Mouse (Mus musculus) CH12F3 (cell line): ENCODE data around the gene Kcnc1.

Experiments
- in situ Hi-C: fragments of 300-500 bp; cut with MboI; formaldehyde crosslinking; loops from 2 replicates; pipeline ENCODE4 v1.14.3; 2020; ENCODE audit warnings: low sequenced_read_pairs

The Kcnc1 gene

DNA sequence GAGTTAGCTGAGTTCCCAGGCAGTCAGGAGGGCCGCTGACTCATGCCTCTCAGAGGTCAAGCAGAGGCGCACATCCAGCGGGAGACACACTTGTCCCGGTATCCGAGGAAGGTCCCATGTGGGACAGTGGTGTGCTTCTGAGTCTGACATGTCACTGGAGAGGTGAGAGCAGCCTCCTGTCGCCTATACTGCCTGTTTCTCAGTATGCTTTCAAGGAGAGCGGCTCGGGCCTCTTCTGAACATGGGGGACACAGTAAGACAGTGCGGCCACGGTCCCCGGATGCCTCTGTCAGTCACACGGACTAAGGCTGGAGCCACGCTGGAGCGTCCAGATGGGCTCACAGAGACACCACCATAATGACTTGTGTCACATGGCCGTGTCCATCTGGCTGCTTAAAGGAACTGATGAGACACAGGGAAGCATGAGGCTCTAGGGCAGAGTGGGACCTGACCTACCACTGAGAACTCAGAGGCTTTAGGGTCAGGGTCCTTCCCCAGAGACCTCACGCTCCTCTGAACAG, 21.9 kb downstream of the Kcnc1 start:
- in situ Hi-C loops, result no loop called here

DNA sequence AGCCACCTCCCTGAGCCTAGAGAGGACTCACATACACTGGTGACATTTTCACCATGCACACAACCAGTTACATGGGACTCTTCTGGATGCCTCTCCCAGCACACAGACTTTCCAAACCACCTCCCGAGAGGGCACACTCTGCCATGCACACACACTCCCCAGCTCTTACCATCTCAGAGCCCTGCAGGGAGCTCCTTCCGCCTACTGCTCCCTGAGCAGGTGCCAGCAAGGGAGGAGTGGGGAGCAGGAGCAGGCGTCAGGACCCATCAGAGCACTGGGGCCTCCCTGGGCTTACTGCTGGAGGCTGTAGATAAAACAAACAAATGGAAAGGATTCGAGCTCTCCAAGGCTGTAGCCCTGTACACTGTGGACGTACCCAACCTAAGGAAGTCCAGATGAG, 25.2 kb downstream of the Kcnc1 start:
- in situ Hi-C loops, result no loop called here

DNA sequence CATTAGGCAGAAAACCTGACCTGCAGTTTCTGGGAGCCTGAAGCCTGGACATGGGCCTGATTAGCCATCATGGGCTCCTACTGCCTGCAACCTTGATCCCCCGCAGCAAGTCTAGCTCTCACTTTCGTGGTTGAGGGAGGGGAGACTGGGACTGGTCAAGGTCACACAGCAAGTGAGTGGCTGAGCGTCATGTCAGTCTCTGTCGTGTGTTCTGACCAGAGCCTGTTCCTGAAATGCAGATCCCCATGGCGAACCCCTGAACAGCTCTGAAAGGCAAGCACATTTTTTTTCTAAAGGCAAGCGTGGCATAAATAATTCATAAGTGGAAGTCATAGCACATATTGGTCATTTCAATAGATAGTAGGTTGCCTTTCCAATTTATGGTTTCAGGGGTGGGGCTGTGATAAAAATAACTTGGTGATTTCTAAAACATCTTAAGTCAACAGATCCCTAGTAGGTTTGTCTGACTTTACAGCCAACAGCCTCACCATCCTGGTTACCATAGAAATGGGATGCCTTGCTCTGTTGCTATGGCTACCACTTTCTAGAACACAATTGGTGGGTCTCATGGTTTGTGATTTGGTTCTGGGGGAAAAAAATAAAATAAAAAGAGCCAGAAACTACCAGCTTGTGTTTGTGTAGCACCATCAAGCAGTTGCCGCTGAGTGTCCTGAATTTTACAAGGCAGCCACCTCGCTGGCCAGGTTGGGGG, 25.9 kb downstream of the Kcnc1 start:
- in situ Hi-C loops, result no loop called here

DNA sequence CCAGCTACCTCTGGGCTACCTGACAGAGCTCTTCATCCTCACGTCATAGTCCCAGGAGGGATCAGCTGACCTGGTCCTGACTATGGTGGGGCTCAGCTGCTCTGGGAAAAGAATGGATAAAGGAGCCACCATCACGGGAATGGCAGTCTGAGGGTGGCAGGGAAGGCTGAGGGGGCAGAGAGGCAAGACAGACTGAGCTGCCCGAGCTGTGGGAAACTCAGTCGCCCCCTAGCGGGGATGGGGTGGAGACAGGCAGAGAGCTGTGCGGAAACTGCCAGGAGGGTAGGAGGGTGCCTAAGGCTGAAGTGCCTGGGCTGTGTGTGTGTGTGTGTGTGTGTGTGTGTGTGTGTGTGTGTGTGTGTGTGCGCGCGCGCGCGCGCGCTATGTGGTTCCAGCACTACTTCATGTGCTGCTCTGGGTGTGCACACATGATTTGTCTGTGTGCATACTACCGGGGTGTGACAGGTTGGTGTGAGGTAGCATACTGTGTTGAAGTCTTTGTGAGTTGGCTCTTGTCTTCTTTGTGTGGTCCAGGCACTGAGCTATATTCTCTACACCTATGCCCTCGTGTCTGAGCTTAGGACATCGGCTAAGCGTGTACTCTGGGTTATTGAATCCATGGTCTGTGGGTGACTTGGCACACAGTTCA, 26.6 kb downstream of the Kcnc1 start:
- in situ Hi-C loops, result no loop called here

DNA sequence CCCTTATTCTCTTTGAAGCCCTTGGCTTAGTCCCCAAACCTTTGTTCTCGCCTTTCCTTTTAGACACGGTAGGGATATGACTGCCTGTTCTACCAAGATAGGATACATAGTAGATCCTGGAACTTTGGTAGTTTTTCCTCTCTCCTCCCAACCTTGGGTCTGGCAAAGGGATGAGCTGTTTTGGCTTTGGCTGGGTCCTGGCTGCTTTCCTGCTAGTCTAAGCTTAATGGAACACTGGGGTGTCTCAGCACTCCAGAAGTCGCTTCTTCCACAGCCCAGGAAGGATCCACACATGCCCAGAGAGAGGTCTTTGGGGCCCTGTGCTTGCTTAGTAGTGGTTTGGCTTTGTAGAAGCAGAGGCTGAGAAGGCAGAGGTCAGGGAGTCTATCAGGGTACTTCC, 27.7 kb downstream of the Kcnc1 start:
- in situ Hi-C loops, result no loop called here

DNA sequence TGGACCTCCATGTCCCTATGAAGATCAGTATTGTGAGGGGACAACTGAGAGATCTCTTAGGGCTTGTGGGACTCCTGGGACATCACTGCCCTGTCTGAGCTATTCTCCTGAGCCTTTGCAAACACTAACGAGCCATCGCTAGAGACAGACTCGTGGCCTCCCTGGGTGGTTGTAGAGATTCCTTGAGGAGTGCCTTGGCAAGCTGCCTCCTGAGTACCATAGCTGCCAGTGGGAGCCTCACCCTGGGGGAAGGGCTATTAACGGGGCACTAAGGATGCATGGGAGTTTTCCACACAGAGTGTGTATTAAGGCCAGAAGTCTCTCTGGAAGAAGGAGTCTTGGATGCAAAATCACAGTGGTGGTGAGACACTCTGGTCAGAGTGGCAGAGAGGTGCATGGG, 28.7 kb downstream of the Kcnc1 start:
- in situ Hi-C loops, result no loop called here

DNA sequence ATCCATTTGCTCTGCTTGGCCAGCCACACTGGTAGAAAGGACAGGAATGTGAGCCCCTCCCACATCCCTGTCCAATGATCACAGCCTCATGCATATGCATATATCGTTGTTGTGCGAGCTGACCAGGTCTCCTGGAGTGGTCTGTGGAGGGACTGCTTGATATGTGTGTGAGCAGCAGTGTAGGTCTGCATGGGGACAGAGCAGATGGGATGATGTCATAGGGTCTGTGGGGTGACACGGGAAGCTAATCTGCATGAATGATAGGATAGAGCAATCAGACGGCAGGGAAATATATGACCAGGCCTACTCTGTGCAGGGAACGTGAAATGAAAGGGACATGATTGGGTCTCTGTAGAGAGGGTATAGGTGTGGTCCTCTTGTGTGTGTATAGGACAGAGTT, 37.6 kb downstream of the Kcnc1 start:
- in situ Hi-C loops, result no loop called here

DNA sequence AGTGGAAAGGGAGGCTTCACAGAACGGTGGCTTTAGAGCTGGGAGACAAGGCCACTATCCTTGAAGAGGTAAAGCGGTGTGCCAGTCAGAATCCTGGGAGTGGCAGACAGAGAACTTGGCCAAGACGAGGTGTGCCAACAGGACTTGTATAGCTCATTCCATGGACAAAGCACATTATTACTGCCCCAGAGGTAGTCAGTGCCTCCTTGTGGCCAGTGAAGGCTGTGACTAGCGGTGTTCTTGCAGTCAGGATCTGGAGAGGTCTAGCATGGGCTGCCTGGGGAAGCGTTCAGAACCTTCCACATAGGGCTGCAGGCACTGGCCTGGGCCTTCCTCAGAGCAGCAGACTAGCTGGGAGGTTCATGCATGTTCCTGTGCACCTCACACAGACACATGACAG, 39.5 kb downstream of the Kcnc1 start:
- in situ Hi-C loops, result no loop called here

DNA sequence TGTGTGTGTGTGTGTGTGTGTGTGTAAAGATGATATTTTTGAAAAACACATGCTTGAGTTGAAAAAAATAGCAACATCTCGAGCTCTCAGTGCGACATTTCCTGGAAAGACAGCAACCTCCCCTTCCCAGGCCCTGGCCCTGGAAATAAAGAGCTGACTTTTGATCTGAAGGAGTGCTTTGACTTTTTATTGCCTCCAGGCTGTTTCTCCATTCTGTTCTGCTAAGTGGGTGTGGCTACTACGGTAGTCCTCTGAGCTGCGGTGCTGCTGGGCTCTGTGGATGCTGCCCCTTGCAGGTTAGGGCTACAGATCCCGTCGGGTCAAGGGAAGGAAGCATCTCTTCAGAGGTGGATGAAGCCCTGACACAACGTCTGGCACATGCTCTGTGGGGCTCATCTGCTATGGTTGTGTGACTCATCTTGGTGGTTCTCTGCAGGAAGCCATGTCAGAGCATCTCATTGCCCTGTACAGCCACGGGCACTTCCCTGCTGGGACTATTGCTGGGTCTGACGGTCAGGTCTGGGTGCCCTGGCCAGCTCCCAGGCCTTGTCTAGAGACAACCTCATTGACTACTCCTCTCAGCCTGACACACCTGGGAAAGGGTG, 42.3 kb downstream of the Kcnc1 start:
- in situ Hi-C loops, result no loop called here

DNA sequence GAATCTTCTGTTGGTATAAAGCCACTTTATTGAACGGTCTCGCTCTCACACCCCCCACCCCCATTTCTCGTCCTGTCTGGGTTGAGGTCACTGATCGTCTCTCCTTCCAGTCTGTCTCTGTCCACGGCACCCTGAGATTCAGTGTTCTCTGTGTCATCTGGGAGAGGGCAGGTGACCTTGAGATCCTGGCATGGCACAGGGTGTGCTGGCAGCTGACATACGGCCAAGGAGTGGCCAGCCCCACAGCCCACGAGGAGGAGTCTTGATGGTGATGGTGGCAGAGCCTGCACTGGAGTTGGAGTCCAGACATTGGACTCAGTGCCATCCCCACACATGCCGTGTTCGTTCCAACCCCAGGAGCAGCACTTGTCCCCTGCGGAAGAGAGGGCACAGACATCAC, 46.9 kb downstream of the Kcnc1 start:
- in situ Hi-C loops, result no loop called here

DNA sequence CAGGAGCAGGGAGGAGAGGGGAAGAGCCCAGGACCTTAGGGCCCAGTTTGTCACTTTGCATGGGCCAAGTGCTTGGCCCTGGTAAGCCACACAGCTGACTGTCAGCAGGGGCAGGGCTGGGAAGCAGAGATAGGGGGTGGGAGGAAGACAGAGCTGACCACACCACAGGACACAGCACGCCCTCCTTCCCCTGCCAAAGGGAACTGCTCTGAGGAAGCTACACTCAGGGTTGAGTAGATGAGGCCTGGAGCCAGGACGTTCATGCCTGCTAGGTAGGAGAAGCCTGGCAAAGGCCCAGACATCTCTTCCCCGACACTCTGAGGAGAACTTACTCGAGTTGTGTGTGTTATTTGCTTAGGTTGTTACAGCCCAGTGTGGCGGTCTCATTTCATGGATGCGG, 49.6 kb downstream of the Kcnc1 start:
- in situ Hi-C loops, result no loop called here

DNA sequence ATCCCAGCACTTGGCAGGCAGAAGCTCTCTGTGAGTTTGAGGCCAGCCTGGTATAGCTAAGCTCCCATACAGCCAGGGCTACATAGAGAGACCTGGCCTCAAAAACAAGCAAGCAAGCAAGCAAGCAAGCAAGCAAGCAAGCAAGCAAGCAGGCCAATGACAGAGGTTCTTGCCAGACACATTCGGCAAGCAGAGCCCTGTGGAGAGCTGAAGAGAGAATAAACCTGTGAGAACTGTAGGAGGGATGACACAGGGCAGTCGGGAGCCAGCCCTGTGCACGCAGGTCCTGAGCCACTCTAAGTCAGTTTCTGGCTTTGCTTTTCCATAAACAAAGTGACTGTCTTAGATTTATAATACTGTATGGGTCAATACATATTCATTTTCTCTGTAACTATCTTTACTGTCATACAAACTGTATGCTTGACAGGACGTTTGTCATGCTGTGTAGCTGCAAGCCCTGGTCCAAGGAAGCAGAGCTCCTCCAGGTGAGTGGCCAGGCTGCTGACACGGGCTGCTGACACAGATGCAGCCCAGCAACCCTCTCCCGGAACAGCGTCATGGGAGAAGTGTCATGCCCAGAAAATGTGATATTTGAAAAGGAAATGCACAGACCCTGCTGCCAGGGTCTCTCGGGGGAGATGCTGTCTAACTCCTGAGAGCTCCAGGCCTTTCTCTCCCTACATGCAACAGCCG, 51.3 kb downstream of the Kcnc1 start:
- in situ Hi-C loops, result no loop called here

DNA sequence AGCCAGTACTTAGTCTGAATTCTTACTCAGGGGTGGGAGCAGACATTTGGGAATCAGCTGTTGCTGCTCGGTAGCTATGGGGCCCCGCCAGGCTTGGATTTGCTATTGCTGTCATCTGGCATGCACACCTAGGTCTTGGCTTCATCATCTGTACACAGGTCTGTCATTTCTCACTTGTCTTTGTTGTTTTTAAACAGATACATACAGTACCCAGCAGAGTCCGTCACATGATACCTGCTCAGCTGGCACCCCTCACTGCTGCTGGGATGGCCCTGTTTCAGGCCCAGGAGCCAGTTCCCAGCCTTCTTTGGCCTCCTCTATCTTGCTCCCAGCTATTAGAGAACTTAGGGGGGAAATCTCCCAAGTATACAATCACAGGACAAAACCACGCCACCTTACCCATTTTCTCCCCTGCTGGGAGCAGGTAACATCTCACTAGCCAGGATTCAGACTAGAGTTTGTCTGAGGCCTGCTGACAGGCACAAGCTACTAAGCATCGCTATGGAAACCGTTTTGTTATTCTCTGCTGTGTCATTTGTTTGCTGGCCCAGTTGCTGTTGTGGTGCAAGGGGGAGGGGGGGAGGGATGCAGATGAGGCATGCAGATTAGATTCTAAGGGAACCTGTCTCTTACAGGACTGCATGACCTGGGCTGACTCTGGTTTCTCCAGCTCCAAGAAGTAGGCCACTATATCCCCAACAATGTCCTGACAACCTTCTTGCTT, 52.8 kb downstream of the Kcnc1 start:
- in situ Hi-C loops, result no loop called here

DNA sequence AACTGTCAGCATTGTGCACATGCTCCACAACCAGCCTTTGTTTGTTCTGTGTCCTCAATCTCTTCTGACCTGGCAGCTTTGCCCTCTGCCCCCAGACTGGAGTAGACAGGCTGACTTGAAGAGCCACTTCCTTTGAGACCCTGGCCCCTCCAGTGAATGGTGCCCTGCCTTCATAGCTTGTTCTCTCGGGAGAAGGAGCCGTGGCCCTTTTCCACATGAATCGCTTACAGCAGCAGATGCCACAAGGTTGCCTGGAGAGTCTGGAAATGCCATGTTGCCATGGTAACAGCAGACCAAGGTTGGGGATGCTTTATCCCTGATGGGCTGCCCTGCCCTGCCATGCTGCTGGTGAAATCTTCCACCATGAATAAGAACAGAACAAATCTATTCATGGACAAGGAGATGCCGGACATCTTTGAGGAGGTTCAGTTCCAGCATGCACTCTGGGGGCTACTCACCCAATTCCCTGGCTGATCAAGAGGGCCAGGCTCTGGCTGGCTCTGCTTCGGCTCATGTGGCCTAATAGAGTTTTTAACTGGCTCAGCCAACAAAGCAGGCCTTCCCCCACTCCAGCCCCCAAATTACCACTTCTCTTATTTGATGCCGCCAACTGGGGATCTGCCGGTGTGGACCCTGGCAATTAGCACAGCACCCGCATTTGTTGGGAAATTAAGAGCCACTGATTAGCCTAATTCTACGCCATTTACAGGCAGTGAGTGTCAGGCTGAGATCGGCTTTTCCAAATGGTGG, 57.8 kb downstream of the Kcnc1 start:
- in situ Hi-C loops, result no loop called here

DNA sequence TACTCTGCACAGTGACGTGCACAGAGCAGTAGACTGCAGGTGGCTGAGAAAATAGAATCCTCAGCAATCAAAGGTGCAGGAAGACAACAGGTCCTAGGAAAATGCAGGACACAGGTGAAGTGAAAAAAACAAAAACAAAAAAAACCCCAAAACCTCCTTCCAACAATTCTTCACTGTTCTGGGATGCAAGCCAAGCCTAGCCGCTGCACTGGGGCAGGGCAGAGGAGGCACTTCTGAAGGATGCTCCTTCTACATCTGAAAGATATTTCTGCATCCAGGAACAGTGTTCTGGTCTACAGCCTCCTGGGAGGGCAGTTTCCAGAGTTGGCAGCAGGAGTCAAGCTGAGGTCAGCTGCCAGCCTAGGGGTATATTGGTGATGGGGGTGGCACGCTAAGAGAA, 61.6 kb downstream of the Kcnc1 start:
- in situ Hi-C loops, result no loop called here

DNA sequence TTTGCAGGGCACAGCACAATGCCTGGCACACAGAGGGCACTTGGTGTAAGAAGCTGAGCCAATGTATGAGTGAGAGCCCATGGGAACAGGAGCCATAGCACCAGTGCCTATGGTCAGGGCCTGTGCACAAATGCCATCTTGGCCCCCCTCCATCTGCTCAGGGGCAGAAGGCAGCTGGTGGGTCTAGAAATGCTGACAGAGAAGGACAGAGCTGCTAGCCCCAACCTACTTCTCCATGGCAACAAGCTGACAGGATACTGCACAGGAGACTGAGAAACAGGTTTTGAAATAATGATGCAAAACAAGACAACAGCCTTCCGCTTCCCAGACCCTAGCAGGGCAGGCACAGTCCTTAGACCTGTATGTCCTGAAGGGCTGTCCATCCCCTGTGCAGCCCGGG, 62.9 kb downstream of the Kcnc1 start:
- in situ Hi-C loops, result no loop called here

DNA sequence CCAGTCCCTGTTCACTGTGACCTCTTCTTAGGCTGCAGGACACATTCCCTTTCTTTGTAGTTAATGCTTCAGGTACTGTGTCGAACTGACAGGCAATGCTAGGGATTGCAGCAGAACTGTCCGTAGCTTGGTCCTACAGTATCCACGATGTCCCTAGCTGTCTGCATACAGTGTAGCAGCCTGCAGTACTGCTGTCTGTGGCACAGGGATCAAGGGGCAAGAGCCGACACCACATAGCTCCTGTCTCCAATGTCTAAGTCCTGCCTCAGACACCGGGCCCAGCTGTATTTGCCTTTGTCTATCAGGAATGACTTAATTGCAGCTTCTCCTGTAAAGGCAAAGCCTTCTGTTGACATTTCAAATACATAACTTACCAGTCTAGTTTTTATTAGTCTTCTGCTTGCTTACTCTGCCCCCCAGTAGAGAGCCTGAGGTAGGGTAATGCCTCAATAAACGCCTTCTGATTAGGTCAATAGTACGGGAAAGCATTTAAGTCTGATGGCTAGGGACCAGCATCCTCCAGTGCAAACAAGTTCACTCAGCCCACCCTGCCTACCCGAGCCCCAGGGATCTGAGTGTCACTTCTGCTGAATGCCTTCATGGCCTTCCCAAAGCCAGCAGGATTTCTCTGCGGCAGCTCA, 63.4 kb downstream of the Kcnc1 start:
- in situ Hi-C loops, result no loop called here

DNA sequence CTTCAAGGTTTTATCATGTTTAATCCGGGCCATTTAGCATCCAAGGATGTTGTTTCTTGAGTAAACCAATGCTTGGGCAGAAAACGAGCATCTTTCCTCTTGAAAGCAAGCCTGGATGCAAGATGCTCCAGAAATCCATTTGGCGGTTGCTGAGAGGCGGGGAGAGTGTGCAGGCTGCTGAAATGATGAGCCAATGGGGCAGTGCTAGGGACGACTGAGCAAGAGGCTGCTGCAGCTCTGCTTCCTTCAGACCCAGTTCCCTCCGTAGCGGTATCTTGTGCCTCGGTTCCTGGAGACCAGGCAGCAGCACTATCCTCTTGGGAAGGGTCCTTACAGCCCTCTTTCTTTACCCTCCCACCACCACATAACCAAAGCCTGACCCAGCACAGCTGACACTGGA, 66.0 kb downstream of the Kcnc1 start:
- in situ Hi-C loops, result no loop called here

DNA sequence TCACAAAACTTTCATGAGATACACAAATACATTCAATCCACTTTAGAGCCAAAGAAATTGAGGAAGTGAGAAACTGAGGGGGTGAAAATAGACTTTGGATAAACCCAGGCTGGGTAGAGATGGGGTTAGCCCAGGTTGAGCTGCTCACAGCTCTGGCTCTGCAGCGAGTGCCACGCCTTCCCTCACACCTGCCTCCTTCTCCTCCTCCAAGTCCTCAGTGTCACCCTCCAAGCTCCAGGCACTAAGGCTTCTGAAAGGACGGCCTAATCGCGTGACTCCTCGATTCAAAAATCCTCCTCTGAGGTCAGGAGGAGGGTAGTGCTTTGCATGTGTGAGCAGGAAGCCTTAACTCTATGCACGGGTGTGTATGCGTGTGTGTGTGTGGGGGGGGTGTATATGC, 66.8 kb downstream of the Kcnc1 start:
- in situ Hi-C loops, result no loop called here

DNA sequence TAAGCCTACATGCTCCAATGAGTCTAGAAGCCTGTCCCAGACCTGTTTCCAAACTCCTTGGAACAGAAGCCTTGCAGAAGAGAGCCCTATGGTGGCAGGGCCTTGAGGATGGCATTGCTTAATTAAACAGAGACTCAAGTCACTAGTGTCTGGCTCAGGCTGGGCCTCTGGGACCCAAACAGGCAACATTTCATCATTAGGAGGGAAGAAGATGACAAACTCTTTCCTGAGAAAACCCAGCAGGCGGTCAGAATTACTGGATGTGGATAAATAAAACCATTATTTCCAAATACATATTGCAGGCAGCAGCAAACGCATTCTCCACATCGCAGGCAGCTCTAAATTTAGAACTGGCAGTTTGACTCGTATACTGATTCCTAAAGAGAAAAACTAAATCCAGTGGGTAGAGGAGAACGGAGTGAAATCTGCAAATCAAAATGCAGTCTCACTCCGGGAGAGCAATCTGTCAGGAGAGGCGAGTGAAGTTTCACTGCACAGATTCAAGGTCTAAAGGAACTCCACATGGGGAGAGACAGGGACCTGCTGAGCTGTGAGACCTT, 70.2 kb downstream of the Kcnc1 start:
- in situ Hi-C loops, result no loop called here
